Mouse (Mus musculus) ES-Bruce4 (cell line): ENCODE data around the gene Fbxo11.

ENCODE experiments used
- CTCF ChIP-seq: IDR thresholded peaks from one replicate; pipeline ENCODE4 v1.8.1; 2011; ENCODE audit warnings: low read depth, low read length
- POLR2A ChIP-seq: IDR thresholded peaks from one replicate; pipeline ENCODE4 v1.8.1; 2011; ENCODE audit warnings: low read length; ENCODE audit not compliant: insufficient read depth

DNA sequence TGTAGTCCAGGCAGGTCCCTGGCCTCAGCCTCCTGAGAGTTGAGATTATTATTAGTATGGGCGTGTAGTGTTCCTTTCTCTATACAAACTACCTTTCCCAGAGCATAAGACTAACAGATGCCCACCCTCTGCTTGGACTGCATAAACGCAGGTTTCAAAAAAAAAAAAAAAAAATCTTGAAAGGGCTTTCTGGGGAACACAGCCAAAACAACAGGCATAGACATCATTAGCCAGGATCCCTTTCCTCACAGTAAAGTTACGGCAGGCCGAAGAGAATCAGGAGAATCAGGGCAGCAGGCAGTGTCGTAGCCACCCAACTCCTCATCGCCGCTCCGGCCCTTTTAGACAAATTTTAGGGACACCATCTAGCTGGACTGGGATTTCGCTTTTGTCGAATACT, 28.7 kb upstream of the Fbxo11 start:
- no peak for TF ChIP-seq POLR2A
- TF ChIP-seq CTCF: no peak
